Comparison of ENCODE assay signal across 9 mouse cellular contexts in genomic region chr9:45877928-45878327, GRCm38 (mm10). TPM values are rescaled to one million over a fixed set of nuclear protein-coding genes. Genes with fewer than 3 reads are reported as not detected.
DNase-seq lines count a peak whose midpoint lies in the region; ATAC-seq and TF ChIP-seq lines count a peak whose summit lies in the region.
"Had no signal": no experiment of that assay in that cellular context is flagged by ENCODE, and none has a peak within 500 bp of the region (broad histone marks: within the 10 kb centered on the region; RNA-seq: fewer than 3 reads in every experiment).

No protein-coding gene starts in this region.

- H3K9ac ChIP-seq in heart, adult 2 months (ENCODE audit: low read depth, low read length), result no peak overlapping the region
- no peak overlapping the region for H3K9ac ChIP-seq in heart, embryonic 12.5 days
- H3K9ac ChIP-seq: embryonic facial prominence, embryonic 15.5 days had no signal

- no peak for TF ChIP-seq EP300 in heart, adult 2 months (IDR thresholded peaks at IDR 0.05; ENCODE audit: insufficient read depth, low read depth, low read length)

- TF ChIP-seq CTCF in heart, adult 2 months (IDR thresholded peaks at IDR 0.05), result peak; percentile 62

- H3K27me3 ChIP-seq in heart, adult 2 months (ENCODE audit: control insufficient read depth, insufficient read depth, low read length), result no peaks in the 10 kb centered on the region
- H3K27me3 ChIP-seq in heart, embryonic 12.5 days (replicated peaks), result no peaks in the 10 kb centered on the region
- H3K27me3 ChIP-seq: embryonic facial prominence, embryonic 15.5 days had no signal

- TF ChIP-seq POLR2A in heart, adult 2 months (IDR thresholded peaks at IDR 0.05; ENCODE audit: insufficient read depth, low read depth, low read length), result no peak

- intact Hi-C loops in heart, adult 2 months (cut with DNase I), result no loop called here
- intact Hi-C loops in left cerebral cortex, postnatal 25 days (cut with DNase I), result no loop called here

- no peaks in the 10 kb centered on the region for H3K4me1 ChIP-seq in heart, adult 2 months (ENCODE audit: control insufficient read depth, insufficient read depth, low read length)
- H3K4me1 ChIP-seq in heart, embryonic 12.5 days (replicated peaks), result no peaks in the 10 kb centered on the region
- H3K4me1 ChIP-seq: embryonic facial prominence, embryonic 15.5 days had no signal

- ATAC-seq in heart, embryonic 12.5 days (ENCODE audit: insufficient number of reproducible peaks, low FRiP score), result no peak

- H3K4me3 ChIP-seq in heart, adult 2 months, result no peak overlapping the region
- H3K4me3 ChIP-seq in heart, embryonic 12.5 days, result no peak overlapping the region
- H3K4me3 ChIP-seq: embryonic facial prominence, embryonic 15.5 days had no signal

- H3K36me3 ChIP-seq in heart, adult 2 months (ENCODE audit: control insufficient read depth, insufficient read depth, low read length), result no peaks in the 10 kb centered on the region
- H3K36me3 ChIP-seq in heart, embryonic 12.5 days, result peaks cover 61% of the 10 kb centered on the region

- 42% methylated on average over 2 of the region's 2 CpGs for WGBS in heart, adult 2 months
- WGBS in heart, embryonic 12.5 days, result 76% methylated on average over 2 of the region's 2 CpGs

- no peak overlapping the region for H3K4me2 ChIP-seq in heart, embryonic 12.5 days
- H3K4me2 ChIP-seq: embryonic facial prominence, embryonic 15.5 days had no signal

- H3K79me2 ChIP-seq in heart, adult 2 months (replicated peaks; ENCODE audit: control insufficient read depth, insufficient read depth, low read length), result no peaks in the 10 kb centered on the region

- H3K27ac ChIP-seq in heart, adult 2 months, result no peak overlapping the region
- H3K27ac ChIP-seq in heart, embryonic 12.5 days (ENCODE audit: poor library complexity, severe bottlenecking), result no peak overlapping the region
- H3K27ac ChIP-seq: embryonic facial prominence, embryonic 15.5 days had no signal

- no peaks in the 10 kb centered on the region for H3K9me3 ChIP-seq in heart, embryonic 12.5 days (replicated peaks)
- H3K9me3 ChIP-seq: embryonic facial prominence, embryonic 15.5 days had no signal

- no peak for DNase-seq in heart, adult 2 months
- DNase-seq in urinary bladder, postnatal 14 days (ENCODE audit: low spot score), result peak; percentile 62
- no peak for DNase-seq in urinary bladder, postnatal 10 days (ENCODE audit: low spot score)
- DNase-seq in kidney, adult 9 months, result peak; percentile 66
- DNase-seq in thymus, postnatal 4 days, result peak; percentile 49
- DNase-seq in layer of hippocampus, postnatal 36 days, result no peak
- no peak for DNase-seq in left cerebral cortex, postnatal 25 days (ENCODE audit: low spot score in 2 of 2)

RNA-seq across cellular contexts. Expression of gene Pcsk7, which starts 28.4 kb away (rescaled TPM):
- 10 to 100 TPM; 12.2 to 13.9 TPM for total RNA-seq in heart, adult 2 months (2021)
- polyA plus RNA-seq in heart, adult 2 months (2012; rRNA removed), result 18.4 and 26.8 TPM in 2 replicates
- polyA plus RNA-seq in heart, embryonic 12.5 days (2016; fragmentation: Nextera tagmentation; extraction: Ambion mirVana), result 19.4 and 19.7 TPM in 2 replicates
- total RNA-seq in layer of hippocampus, postnatal 36 days (2021), result 10 to 100 TPM; 23.3 to 25.3 TPM
- total RNA-seq in left cerebral cortex, postnatal 25 days (2021), result 10 to 100 TPM; 22.3 to 25.0 TPM

RNA-seq across cellular contexts. Expression of gene Rnf214, which starts 28.8 kb away (rescaled TPM):
- total RNA-seq in heart, adult 2 months (2021), result 10 to 100 TPM; 31.8 to 37.1 TPM
- polyA plus RNA-seq in heart, adult 2 months (2012; rRNA removed), result 12.5 and 21.8 TPM in 2 replicates
- polyA plus RNA-seq in heart, embryonic 12.5 days (2016; fragmentation: Nextera tagmentation; extraction: Ambion mirVana), result 43.6 and 45.0 TPM in 2 replicates
- 10 to 100 TPM; 68.2 to 76.1 TPM for total RNA-seq in layer of hippocampus, postnatal 36 days (2021)
- total RNA-seq in left cerebral cortex, postnatal 25 days (2021), result 10 to 100 TPM; 70.9 to 77.5 TPM

RNA-seq across cellular contexts. Expression of gene Bace1, which starts 39.5 kb away (rescaled TPM):
- 10 to 100 TPM; 29.5 to 30.6 TPM for total RNA-seq in heart, adult 2 months (2021)
- polyA plus RNA-seq in heart, adult 2 months (2012; rRNA removed), result 22.7 and 25.3 TPM in 2 replicates
- 21.4 and 22.0 TPM in 2 replicates for polyA plus RNA-seq in heart, embryonic 12.5 days (2016; fragmentation: Nextera tagmentation; extraction: Ambion mirVana)
- total RNA-seq in layer of hippocampus, postnatal 36 days (2021), result 10 to 100 TPM; 80.6 to 82.3 TPM
- 10 to 100 TPM; 94.6 to 96.2 TPM for total RNA-seq in left cerebral cortex, postnatal 25 days (2021)

RNA-seq across cellular contexts. Expression of gene Cep164, which starts 49.4 kb away (rescaled TPM):
- 1 to 10 TPM; 6.0 to 6.2 TPM for total RNA-seq in heart, adult 2 months (2021)
- polyA plus RNA-seq in heart, adult 2 months (2012; rRNA removed), result 6.0 and 7.4 TPM in 2 replicates
- 14.3 and 19.0 TPM in 2 replicates for polyA plus RNA-seq in heart, embryonic 12.5 days (2016; fragmentation: Nextera tagmentation; extraction: Ambion mirVana)
- 10 to 100 TPM; 11.0 to 12.9 TPM for total RNA-seq in layer of hippocampus, postnatal 36 days (2021)
- 10 to 100 TPM; 10.5 to 10.9 TPM for total RNA-seq in left cerebral cortex, postnatal 25 days (2021)

RNA-seq across cellular contexts. Expression of gene Tagln, which starts 57.9 kb away (rescaled TPM):
- total RNA-seq in heart, adult 2 months (2021), result 10 to 100 TPM; 84.0 to 93.6 TPM
- polyA plus RNA-seq in heart, adult 2 months (2012; rRNA removed), result 97.6 and 116 TPM in 2 replicates
- polyA plus RNA-seq in heart, embryonic 12.5 days (2016; fragmentation: Nextera tagmentation; extraction: Ambion mirVana), result 236 and 253 TPM in 2 replicates
- total RNA-seq in layer of hippocampus, postnatal 36 days (2021), result 1 to 10 TPM; 7.8 to 9.3 TPM
- total RNA-seq in left cerebral cortex, postnatal 25 days (2021), result 10 to 100 TPM in 1 of 2 experiments, 1 to 10 TPM in 1; 9.3 to 12.7 TPM

Comparison
In these comparisons a context has a peak if more than half of its experiments do, and no peak if none do; other contexts are left out.
1. DNase-seq: peak in urinary bladder, postnatal 14 days (single experiment), kidney, adult 9 months (single experiment) and thymus, postnatal 4 days (single experiment); none in heart, adult 2 months (0 of 2), urinary bladder, postnatal 10 days (single experiment), layer of hippocampus, postnatal 36 days (0 of 2) and left cerebral cortex, postnatal 25 days (0 of 2).